Mouse (Mus musculus): ENCODE data around the gene Sfxn3. TPM values are rescaled to one million over a fixed set of nuclear protein-coding genes. Genes with fewer than 3 reads are reported as not detected.

The Sfxn3 gene
- polyA plus RNA-seq, 1 experiment from 2014 or later: 2.9 TPM

DNA sequence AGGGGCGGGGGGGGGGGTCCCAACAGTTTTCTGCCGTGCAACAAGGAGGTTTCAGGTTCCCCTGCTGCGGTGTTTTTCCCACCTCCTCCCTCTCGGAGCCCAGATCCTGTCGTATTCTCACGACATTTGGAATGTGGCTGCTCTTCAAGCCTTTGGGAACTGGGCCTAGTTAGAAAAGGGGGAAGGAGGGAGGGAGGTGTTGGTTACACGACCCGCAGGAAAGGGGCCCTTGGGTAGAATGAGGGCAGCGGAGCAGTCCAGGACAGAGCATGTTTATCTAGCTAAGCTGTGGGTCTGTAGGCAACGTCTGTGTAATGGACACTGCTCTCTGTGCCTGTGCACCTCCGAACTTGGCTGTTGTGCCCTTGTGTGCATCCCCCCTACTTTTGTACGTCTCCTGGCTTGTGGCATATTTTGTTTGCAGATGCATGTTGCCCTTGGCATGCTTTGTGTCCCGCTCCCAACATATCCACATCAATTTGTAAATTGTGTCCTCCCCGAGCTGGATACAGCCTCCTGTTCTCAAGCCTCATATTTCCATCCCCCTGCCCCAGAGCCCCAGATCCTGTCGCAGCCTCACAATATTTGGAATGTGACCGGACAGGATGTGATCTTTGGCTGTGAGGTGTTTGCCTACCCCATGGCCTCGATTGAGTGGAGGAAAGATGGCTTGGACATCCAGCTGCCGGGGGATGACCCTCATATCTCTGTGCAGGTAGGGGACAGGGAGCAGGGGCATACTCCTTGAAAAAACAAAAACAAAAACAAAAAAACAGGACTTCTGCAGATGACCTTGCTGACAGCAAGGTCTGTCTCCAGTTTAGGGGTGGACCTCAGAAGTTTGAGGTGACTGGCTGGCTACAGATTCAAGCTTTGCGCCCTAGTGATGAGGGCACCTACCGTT, 30.7 kb downstream of the Sfxn3 start:
- Histone ChIP-seq H3K4me3 (replicated peaks) (no peak overlapping the region), H3K9me3 (replicated peaks) (no peaks in the 10 kb centered on the region), H3K9ac (no peak overlapping the region), H3K4me2 (no peak overlapping the region), H3K36me3 (replicated peaks) (no peaks in the 10 kb centered on the region), H3K4me1 (replicated peaks) (peaks cover 62% of the 10 kb centered on the region), H3K27ac (replicated peaks) (no peak overlapping the region), H3K27me3 (peaks cover 79% of the 10 kb centered on the region)
- no peak for ATAC-seq (ENCODE audit: insufficient read depth)
- 7% methylated on average over 20 of the region's 20 CpGs for WGBS (ENCODE audit: insufficient replicate concordance)

- Histone ChIP-seq H3K9me3 (replicated peaks) (no peaks in the 10 kb centered on the region), H3K36me3 (replicated peaks) (no peaks in the 10 kb centered on the region), H3K4me1 (replicated peaks) (peaks cover 53% of the 10 kb centered on the region), H3K27me3 (peaks cover 91% of the 10 kb centered on the region), H3K27ac (replicated peaks) (no peak overlapping the region), H3K4me3 (replicated peaks) (peak overlapping the region; percentile 21; the same call in 1 of the 2 replicates), H3K4me2 (peak overlapping the region; percentile 53), H3K9ac (no peak overlapping the region)
- WGBS (ENCODE audit: insufficient replicate concordance): 12% methylated on average over 16 of the region's 17 CpGs
- no peak for ATAC-seq (ENCODE audit: insufficient read depth)
These were observed 31.9 kb downstream of the Sfxn3 start for GRCm38 (mm10) chr19:45078971-45079764.

DNA sequence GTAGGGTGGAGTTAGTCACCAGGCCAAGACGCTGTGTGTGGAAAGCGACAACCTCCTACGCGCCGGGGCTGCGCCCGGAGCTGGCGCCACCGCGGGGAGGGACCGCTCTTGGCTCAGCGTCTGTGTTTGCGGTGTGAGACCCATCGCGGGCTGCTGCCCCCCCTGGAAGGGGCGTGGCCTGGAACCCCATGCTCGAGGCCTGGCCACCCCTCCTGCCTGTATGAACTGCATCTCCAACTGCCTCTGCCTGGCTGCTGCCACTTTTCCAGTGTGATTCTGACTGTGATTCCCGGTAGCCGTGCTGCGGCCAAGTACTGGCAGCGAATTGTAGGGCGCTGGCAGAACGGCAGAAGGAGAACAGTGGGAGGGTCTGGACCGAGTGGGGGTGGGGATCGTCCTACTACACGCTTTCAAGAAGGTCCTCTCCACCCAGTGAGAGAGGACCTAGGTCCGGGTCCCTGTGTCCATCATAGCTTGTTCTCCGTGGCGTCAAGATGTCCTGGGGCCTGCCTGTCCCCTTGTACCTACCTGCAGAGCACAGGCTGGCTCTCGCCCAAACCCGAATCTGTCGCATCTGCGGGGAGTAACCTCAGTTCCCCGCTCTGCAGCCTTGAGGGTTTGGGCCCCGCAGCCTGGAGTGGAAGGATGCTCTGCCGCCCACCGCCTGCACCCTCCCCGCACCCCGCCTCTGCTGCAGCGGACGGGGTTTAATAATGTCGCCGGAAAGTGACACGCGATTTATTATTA, 32.6 kb downstream of the Sfxn3 start:
- Histone ChIP-seq H3K36me3 (replicated peaks) (no peaks in the 10 kb centered on the region), H3K9me3 (replicated peaks) (no peaks in the 10 kb centered on the region), H3K9ac (no peak overlapping the region), H3K27me3 (peaks cover 98% of the 10 kb centered on the region), H3K4me1 (replicated peaks) (peaks cover 53% of the 10 kb centered on the region), H3K4me3 (replicated peaks) (peak overlapping the region; percentile 21), H3K27ac (replicated peaks) (no peak overlapping the region), H3K4me2 (peak overlapping the region; percentile 53)
- under 1% methylated on average over 45 of the region's 45 CpGs for WGBS (ENCODE audit: insufficient replicate concordance)
- ATAC-seq (ENCODE audit: insufficient read depth): no peak

- WGBS (ENCODE audit: insufficient replicate concordance): 3% methylated on average over 17 of the region's 17 CpGs
- Histone ChIP-seq H3K4me2 (peak overlapping the region; percentile 53), H3K36me3 (replicated peaks) (no peaks in the 10 kb centered on the region)
These were observed 33.4 kb downstream of the Sfxn3 start for GRCm38 (mm10) chr19:45080711-45081110.

GRCm38 (mm10) chr19:45081279-45081678, 34.0 kb downstream of the Sfxn3 start:
- Histone ChIP-seq H3K27ac (replicated peaks) (no peak overlapping the region), H3K4me2 (no peak overlapping the region), H3K27me3 (peaks cover 100% of the 10 kb centered on the region), H3K4me3 (replicated peaks) (no peak overlapping the region; the same call in 1 of the 2 replicates), H3K9me3 (replicated peaks) (no peaks in the 10 kb centered on the region), H3K9ac (no peak overlapping the region), H3K4me1 (replicated peaks) (peaks cover 40% of the 10 kb centered on the region), H3K36me3 (replicated peaks) (no peaks in the 10 kb centered on the region)
- WGBS (ENCODE audit: insufficient replicate concordance): under 1% methylated on average over 5 of the region's 5 CpGs
- no peak for ATAC-seq (ENCODE audit: insufficient read depth)

More at GRCm38 (mm10) chr19:45080711-45081110, 33.4 kb downstream of the Sfxn3 start:
- peaks cover 46% of the 10 kb centered on the region for H3K4me1 ChIP-seq (replicated peaks)
- peak overlapping the region; percentile 21 for H3K4me3 ChIP-seq (replicated peaks)
- no peak for ATAC-seq (ENCODE audit: insufficient read depth)
- no peak overlapping the region for H3K9ac ChIP-seq
- H3K27me3 ChIP-seq: peaks cover 100% of the 10 kb centered on the region
- no peak overlapping the region for H3K27ac ChIP-seq (replicated peaks)
- H3K9me3 ChIP-seq (replicated peaks): no peaks in the 10 kb centered on the region

DNA sequence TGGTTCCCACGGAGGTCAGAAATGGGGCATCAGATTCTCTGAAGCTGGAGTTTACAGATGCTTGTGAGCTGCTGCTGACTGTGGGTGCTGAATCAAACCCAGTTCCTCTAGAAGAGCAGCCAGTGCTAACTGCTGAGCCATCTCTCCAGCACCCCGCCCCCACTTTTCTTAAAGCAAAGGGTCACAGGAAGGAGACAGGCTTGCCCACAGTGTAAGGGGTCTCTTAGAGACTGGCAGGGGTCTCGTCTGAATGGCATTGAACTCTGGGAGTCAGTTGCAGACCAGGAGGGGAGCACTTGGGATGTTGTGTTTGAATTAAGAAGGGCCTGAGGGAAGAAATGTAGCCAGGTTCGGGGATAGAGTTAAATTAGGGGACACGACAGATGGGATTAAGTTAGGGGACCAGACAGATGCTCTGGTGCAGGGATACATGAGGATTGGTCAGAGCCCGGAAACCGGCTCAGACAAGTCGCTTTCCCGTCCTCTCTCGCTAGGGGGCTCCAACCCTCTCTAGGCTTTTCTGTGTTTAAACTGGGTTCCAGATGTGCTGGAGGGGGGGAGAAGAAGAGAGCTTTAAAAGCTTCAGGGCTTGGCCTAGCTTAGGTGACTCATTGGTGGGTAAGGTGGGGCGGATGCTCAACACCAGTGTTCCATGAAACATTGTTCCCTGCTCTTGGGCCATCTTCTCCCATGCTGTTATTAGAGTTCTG, 34.7 kb downstream of the Sfxn3 start:
- H3K27me3 ChIP-seq: peaks cover 100% of the 10 kb centered on the region
- no peaks in the 10 kb centered on the region for H3K36me3 ChIP-seq (replicated peaks)
- WGBS (ENCODE audit: insufficient replicate concordance): 11% methylated on average over 11 of the region's 11 CpGs
- H3K27ac ChIP-seq (replicated peaks): no peak overlapping the region
- no peak overlapping the region for H3K9ac ChIP-seq
- H3K4me2 ChIP-seq: no peak overlapping the region
- H3K9me3 ChIP-seq (replicated peaks): no peaks in the 10 kb centered on the region
- H3K4me3 ChIP-seq (replicated peaks): no peak overlapping the region
- H3K4me1 ChIP-seq (replicated peaks): peaks cover 33% of the 10 kb centered on the region
- no peak for ATAC-seq (ENCODE audit: insufficient read depth)

DNA sequence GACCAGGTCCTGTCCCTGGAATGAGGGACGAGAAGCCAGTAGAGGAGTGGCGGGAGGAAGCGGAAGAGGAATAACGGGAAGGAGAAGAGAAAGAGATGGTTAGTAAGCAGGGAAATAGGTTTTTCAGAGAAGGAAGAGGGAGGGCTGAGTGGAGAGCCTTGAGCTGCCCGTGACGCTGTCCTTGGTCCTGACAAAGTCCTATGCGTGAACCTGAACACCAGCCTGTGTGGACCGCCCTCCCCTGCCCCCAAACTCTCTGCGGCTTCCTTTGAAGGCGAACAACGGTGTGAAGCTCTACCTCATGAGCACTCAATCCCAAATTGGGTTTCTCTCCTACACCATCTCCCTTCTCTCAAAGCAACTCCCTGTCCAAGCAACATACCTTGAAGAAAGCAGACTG, 50.6 kb downstream of the Sfxn3 start:
- H3K27ac ChIP-seq (replicated peaks): no peak overlapping the region
- no peak for ATAC-seq (ENCODE audit: insufficient read depth)
- H3K9me3 ChIP-seq (replicated peaks): no peaks in the 10 kb centered on the region
- peaks cover 16% of the 10 kb centered on the region for H3K27me3 ChIP-seq
- no peaks in the 10 kb centered on the region for H3K36me3 ChIP-seq (replicated peaks)
- H3K4me1 ChIP-seq (replicated peaks): no peaks in the 10 kb centered on the region
- H3K9ac ChIP-seq: no peak overlapping the region
- no peak overlapping the region for H3K4me3 ChIP-seq (replicated peaks)
- WGBS (ENCODE audit: insufficient replicate concordance): 16% methylated on average over 11 of the region's 11 CpGs
- no peak overlapping the region for H3K4me2 ChIP-seq

DNA sequence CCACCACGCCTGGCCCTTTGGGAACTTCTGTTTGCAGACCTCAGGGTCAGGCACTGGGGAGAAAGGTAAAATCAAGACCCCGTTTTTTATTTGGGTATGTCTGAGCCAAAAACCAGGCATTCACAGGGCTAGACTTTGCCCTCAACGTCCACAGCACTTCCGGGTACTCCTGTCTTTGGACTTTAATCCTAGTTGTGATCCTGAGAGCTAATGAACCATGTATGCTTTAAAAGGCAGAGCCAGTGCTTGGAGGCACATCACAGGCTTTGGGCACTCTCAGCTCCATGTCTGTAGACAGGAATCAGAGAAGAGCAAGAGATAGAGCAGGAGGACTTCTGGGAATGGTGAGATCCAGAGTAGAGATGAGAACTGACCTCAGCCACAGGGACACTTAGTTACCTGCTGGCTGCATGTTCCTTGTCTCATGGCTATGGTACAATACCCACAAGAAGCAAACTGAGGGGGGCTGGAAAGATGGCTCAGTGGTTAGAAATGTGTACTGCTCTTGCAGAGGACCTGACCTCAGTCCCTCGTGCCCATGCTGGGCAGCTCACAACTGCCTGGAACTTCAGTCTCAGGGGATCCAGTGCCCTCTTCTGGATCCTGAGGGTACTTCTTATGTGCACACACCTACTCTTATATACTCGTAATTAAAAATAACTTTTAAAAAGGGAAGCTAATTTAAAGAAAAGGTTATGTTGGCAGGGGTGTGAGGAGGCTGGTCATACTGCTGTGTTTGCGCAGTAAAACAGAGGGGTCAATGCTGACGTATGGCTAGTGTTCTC, 53.4 kb downstream of the Sfxn3 start:
- Histone ChIP-seq H3K36me3 (replicated peaks) (no peaks in the 10 kb centered on the region), H3K27ac (replicated peaks) (no peak overlapping the region), H3K27me3 (peaks cover 44% of the 10 kb centered on the region), H3K4me3 (replicated peaks) (no peak overlapping the region), H3K9ac (no peak overlapping the region), H3K4me2 (no peak overlapping the region), H3K4me1 (replicated peaks) (no peaks in the 10 kb centered on the region), H3K9me3 (replicated peaks) (no peaks in the 10 kb centered on the region)
- ATAC-seq (ENCODE audit: insufficient read depth): no peak
- WGBS (ENCODE audit: insufficient replicate concordance): 53% methylated on average over 8 of the region's 8 CpGs

DNA sequence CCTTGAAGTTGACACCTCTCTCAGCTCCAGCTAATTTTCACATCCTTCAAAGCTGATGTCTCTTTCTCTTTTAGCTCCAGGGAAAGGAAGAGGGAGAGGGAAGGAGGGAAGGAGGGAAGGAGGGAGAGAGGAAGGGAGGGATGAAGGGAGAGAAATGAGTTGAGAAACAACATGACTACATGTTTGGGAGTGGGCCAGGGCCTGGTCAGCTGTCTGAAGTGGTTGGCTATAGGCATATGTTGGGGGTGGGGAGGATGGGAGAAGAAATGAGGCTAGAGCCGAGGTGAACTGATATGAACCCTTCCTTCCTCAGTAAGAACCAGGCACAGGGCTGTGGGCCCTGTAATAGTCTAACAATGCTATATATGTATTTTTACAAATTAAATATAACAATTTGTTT, 58.3 kb downstream of the Sfxn3 start:
- Histone ChIP-seq H3K4me3 (replicated peaks) (no peak overlapping the region), H3K9me3 (replicated peaks) (no peaks in the 10 kb centered on the region), H3K9ac (no peak overlapping the region), H3K27me3 (peaks cover 56% of the 10 kb centered on the region), H3K4me1 (replicated peaks) (no peaks in the 10 kb centered on the region), H3K27ac (replicated peaks) (no peak overlapping the region), H3K36me3 (replicated peaks) (no peaks in the 10 kb centered on the region), H3K4me2 (no peak overlapping the region)
- no peak for ATAC-seq (ENCODE audit: insufficient read depth)
- WGBS (ENCODE audit: insufficient replicate concordance): 31% methylated on average over 1 of the region's 1 CpGs

All from liver, embryonic 15.5 days (tissue).